Mouse (Mus musculus) lung, postnatal 14 days (tissue): ENCODE data around the gene Cdpf1.

Experiments used
- DNase-seq: peaks from one replicate; pipeline ENCODE4 v3.0.0; 2021

The Cdpf1 gene

DNA sequence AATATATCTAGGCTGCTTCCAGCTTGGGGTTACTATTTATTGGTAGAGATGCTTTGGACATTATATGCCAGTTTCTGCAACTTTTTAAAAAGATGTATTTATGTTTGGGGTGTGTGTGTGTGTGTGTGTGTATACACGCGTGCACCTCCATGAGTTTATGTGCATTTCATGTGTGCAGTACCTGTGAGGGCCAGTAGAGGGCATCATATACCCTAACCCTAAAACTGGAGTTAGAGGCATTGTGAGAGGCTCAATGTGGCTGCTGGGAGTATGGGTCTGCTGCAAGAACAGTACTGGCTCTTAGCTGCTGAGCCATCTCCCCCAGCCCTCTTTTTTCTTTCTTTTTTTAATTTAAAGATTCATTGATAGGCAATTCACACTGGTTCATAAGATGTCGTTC lies 53.7 kb downstream of the Cdpf1 start:
- no peak for DNase-seq
